Mouse (Mus musculus): ENCODE data around the gene Rcbtb2. TPM values are rescaled to one million over a fixed set of nuclear protein-coding genes. Genes with fewer than 3 reads are reported as not detected.

Gene Rcbtb2
- total RNA-seq, 2 experiments from 2014 or later: 25.2 to 27.1 TPM

DNA sequence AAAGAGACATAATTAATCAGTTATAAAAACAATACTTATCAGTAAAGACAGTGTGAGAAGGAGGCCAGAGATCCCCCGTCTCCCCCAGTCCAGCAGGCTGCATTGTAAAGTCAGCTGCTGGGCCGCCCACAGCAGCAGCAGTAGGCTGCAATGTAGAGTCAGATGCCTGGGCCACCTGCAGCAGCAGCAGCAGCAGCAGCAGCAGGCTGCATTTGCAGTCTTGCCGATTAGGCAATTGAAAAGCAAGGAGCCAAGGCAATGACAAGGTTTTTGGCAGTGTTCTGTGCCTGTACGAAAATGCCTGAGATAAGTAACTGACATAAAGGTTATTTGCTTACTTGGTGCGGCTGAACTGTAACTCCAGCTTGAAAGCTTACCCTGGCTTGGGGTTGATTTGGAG is 53.4 kb downstream of the Rcbtb2 start:
- intact Hi-C loops (cut with DNase I): no loop called here
- no peak for DNase-seq (ENCODE audit: extremely low spot score in 1 of 2, low spot score in 2 of 2)

DNA sequence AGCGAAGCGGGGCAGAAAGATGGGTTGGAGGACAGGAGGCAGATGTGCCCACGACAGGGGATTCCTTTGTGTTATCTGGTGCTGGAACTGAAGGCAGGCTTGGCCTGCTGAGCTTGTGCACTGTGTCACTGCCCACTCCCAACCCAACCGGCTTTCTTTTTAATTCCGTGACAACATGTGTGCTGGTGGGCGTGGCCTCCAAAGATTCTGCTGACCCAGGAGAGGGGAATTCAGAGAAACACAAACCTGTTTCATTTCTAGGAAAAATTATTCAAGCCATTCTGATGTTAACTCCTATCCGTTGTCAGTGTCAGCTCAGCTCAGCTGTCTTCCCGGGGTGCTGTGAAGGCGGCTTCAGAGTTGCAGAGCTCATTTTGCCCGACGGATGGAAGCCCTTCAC is 55.1 kb downstream of the Rcbtb2 start:
- intact Hi-C loops (cut with DNase I): no loop called here
- no peak for DNase-seq (ENCODE audit: extremely low spot score in 1 of 2, low spot score in 2 of 2)

DNA sequence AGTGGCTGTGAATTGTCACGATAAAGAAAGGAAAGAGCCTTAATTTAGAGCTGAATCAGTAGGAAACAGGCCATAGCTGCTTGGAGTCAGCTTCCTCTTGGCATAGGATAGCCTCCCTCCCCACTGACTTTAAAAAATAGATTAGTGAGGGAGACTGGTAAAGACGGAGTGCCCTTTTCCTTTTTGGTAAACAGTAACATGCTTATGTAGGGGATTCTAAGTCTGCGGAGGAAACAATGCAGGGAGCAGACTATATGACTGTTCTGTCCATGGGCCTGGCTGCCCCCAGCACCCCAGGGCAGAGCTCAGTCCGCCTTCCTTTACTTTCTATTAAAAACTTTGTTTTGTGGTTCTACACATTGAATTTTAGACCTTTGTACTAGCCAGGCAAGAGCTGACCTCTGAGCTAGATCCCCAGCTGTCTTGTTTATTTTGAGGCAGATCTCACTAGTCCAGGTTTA is 56.4 kb downstream of the Rcbtb2 start:
- intact Hi-C loops (cut with DNase I): no loop called here
- DNase-seq (ENCODE audit: extremely low spot score in 1 of 2, low spot score in 2 of 2): no peak

DNA sequence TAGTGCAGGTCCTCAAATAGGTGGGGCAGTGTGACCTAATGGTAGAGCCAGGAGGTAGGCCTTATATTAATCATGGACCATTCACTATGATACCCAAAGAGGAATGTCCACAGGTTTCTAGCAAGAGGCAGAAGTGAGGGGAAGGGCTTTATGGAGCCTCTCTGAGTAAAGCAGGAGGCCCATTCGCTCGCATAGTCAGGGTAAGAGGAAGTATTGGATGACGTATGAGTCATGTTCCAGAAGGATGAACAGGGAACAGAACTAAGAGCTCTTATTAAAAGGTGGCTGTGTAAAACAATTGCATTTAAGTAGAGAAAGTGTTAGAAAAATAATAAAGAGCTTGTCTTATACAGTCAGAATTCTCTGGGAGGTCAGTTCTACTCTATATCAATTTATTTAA is 57.8 kb downstream of the Rcbtb2 start:
- no peak for DNase-seq (ENCODE audit: extremely low spot score in 1 of 2, low spot score in 2 of 2)
- intact Hi-C loops (cut with DNase I): no loop called here

DNA sequence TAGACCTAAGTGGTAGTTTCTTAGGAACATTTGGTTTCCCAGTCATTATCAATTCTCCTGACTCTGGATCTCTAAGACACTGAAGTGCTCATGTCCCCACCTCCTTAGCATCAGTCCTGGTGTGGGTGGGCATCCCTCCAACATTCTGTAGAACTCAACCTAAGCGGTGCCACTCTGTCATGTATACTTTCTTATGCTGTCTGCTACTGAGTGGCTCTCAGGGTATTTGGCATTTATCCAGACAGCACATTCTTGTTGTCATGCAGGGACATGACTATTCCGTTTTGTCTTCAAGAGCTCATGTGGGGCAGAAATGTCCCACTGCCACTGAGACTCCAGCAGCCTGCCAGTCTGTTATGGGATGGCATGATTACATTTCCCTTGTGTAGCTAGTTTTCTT is 58.3 kb downstream of the Rcbtb2 start:
- no peak for DNase-seq (ENCODE audit: extremely low spot score in 1 of 2, low spot score in 2 of 2)
- intact Hi-C loops (cut with DNase I): no loop called here

DNA sequence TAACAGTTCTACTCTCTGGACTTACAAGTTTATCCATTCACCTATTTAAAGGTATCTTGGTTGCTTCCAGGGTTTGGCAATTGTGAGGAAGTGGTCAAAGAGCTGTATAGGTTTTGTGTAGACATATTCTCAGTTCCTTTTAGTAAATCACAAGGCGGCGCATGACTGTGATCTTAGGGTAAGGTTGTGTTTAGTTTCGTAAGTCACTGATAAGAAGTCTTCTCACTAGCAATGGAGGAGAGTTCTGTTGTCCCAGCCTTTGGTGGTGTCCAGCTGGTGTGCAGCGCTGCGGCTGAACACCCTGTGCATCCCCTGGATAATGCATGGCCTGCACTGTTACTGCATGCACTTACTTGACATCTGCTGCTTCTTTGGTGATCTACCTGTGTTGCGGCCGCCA is 64.0 kb downstream of the Rcbtb2 start:
- no peak for DNase-seq (ENCODE audit: extremely low spot score in 1 of 2, low spot score in 2 of 2)
- intact Hi-C loops (cut with DNase I): no loop called here

DNA sequence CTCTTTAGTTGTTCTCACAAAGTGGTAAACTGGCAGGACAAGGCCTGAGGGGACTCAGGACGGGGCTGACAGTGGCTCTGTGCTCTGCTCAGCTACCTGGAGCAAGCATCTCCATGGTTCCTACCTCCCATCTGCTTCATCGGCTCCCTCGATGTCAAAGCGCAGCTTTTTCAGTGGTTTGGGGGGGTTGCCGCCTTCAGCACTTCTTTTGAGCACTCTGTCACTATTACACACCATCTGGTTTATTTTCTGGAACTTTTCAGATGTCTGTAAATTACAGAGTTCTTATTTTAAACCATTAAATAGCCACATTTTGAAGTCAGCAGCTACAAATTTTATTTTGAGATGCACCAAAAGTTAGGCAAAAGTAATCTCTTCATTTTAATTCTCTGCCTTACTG is 76.2 kb downstream of the Rcbtb2 start:
- DNase-seq (ENCODE audit: extremely low spot score in 1 of 2, low spot score in 2 of 2): no peak
- intact Hi-C loops (cut with DNase I): no loop called here

DNA sequence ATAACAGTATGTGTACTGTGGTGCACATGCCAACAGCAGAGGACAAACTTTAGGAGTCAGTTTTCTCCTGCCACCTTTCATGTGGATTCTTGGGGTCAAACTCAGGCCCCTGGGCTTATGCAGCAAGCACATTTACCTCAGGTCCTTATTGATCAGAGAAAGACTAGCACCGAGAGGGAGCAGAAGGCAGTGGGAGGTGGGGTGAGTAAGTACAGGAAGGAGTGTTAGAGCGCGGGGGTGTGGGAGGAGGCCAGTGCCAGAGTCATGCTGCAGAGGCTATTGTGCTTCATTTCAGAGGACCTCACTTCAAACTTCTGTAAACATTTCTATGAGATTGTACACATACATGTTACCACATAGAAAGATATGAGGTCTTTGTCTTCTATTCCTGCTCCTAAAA is 78.6 kb downstream of the Rcbtb2 start:
- intact Hi-C loops (cut with DNase I): no loop called here
- DNase-seq (ENCODE audit: extremely low spot score in 1 of 2, low spot score in 2 of 2): no peak

DNA sequence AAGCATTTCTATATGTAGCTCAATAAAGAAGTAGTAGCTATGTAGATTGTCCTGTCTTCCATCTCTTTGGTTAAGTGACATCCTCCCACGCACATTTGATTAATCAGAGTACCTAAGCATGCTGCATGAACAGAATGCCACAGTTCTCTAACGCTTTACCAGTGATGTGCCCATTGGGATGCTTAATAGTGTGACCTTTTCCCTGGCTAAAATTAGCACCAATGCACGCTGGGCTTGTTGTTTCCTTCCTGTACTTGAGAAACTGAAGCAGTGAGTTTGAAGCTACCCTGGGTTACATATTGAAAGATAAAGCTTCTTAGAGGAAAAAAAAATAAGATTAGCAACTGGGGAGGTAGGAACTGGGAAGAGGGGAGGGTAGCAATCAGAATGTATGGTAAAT is 81.2 kb downstream of the Rcbtb2 start:
- intact Hi-C loops (cut with DNase I): no loop called here
- DNase-seq (ENCODE audit: extremely low spot score in 1 of 2, low spot score in 2 of 2): no peak

DNA sequence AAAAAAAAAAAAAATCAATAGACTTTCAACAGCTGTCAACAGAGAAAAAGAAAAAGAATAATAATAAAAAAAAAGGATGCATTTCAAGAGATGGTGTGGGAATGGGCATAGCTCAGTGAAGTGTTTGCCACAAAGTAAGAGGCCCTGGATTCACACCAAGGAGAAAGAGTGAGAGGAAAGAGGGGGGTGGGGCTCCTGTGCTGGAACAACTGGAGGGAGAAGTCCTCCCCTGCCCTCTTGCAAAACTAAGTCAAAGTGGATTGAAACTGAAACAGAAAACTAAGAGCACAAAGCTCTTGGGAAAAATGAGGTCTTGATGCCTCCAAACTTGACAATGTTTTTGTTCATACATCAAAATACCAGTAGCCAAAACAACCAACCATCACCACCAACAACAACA is 86.4 kb downstream of the Rcbtb2 start:
- intact Hi-C loops (cut with DNase I): no loop called here
- DNase-seq (ENCODE audit: extremely low spot score in 1 of 2, low spot score in 2 of 2): no peak

DNA sequence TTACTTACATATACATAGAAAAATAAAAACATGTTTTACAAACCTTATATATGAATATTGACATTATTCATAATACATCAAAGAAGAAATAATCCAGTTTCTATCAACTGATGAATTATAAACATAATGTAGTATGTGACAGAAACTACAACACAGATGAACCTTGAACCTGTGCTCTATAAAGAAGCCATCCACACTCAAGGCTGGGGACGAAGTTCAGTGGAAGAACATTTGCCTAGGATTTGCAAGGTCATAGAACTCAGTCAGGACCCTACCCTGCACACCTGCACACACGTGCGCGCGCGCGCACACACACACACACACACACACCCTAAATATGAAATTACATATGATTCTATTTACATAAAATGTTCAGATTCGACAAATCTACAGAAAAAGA is 87.4 kb downstream of the Rcbtb2 start:
- intact Hi-C loops (cut with DNase I): no loop called here

DNA sequence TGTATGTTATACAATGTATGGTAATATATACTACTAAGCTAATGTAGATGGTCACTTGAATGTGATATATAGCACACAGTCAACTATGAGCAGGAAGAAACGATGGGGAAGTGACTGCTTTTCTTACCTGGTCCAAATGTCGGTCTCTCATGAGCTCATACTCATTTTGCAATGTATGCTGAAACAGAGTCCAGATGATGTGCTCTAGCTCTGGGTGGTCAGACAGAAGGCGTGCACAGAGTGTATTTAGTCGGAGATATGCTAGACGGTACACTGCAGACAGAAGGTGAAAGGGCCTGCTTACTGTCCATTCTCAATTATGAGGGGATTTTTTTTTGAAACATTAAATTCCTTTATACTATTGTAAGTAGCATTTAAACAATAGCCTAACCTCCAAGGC is 88.6 kb downstream of the Rcbtb2 start:
- intact Hi-C loops (cut with DNase I): no loop called here
- DNase-seq (ENCODE audit: extremely low spot score in 1 of 2, low spot score in 2 of 2): no peak

More for the DNA sequence above, 87.4 kb downstream of the Rcbtb2 start:
- DNase-seq (ENCODE audit: extremely low spot score in 1 of 2, low spot score in 2 of 2): no peak

DNA sequence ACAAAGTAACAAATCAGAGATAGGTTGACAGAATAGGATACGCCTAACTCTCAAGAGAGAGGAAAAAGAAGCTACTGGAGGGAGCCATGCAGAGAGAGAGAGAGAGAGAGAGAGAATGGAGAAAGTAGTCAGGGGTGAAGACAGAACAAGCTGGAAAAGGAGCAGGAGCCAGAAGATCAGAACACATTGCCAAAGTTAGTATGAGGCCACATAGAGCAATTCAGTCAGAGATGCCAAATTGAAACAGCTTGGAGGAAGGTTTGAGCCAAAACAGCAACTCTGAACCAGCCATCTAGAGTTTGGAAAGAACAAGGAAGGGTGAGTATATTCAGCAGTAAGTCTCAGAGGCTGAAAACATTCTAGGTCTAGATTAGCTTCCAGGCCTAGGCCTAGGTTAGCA is 94.2 kb downstream of the Rcbtb2 start:
- DNase-seq (ENCODE audit: extremely low spot score in 1 of 2, low spot score in 2 of 2): no peak
- intact Hi-C loops (cut with DNase I): no loop called here

DNA sequence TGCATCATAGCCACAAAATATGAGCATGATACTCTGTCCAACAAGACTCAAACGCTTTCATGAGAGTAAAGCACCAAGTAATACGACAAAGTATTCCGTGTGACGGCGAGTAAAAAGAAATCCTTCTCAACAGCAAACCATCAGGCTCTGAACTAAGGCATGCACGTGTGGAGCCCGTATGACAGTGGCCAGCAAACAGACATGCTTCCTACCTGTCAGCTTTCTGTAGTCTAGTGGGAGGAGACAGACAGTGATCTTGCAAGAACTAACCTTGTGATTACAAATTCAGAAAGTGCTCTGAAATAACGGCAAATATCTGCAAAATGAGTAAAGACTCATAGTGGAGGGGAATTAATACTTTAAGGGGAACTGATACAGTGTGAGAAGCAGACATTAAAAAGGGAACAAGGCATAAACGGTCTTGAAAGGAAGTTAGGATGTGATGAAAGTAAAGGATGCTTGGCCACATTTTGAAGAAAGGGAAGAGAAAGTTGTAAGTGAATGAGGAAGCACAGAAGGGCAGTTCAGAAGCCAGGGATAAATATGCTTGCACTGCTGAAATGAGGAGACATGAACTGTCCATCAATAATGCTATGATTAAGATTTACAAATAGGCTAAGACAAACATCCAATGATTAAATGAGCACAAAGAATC is 99.6 kb downstream of the Rcbtb2 start:
- no peak for DNase-seq (ENCODE audit: extremely low spot score in 1 of 2, low spot score in 2 of 2)
- intact Hi-C loops (cut with DNase I): no loop called here

DNA sequence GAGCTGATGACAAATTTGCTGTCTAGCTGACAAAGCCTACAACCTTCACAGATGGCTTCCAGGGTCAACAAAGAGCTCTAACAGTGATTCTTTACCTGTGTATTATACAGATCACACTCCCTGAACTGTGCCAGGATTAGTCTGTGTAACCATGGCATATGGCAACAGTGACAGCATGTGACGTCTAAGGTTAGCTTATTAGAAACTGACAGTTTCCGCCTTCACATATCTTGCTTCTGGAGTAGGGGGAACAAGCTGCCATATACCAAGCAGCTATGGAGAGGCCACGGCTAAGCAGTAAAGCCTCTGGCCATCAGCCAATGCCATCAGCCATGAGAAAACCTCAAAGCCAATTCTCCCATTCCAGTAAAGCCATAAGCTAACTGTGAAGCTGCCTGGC is 103.5 kb downstream of the Rcbtb2 start:
- intact Hi-C loops (cut with DNase I): no loop called here

DNA sequence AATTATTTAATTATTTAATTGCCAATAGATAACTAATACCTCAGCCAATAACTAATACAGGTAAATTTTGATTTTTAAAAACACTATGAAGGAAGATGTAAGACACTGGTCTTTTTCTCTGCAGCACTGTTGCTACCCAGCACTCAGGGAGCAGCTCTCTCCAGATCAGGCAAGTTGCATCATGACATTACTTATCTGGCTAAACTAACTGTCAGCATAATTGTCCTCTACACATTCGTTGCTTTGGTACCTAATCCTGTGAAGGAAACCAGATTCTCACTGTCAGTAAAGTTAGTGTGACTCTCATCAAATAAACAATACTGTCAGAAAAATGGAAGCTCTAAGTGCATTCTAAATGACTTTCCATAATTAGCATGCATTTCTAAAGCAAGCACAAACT is 104.0 kb downstream of the Rcbtb2 start:
- no peak for DNase-seq (ENCODE audit: extremely low spot score in 1 of 2, low spot score in 2 of 2)
- intact Hi-C loops (cut with DNase I): no loop called here

More for the DNA sequence above, 103.5 kb downstream of the Rcbtb2 start:
- no peak for DNase-seq (ENCODE audit: extremely low spot score in 1 of 2, low spot score in 2 of 2)

DNA sequence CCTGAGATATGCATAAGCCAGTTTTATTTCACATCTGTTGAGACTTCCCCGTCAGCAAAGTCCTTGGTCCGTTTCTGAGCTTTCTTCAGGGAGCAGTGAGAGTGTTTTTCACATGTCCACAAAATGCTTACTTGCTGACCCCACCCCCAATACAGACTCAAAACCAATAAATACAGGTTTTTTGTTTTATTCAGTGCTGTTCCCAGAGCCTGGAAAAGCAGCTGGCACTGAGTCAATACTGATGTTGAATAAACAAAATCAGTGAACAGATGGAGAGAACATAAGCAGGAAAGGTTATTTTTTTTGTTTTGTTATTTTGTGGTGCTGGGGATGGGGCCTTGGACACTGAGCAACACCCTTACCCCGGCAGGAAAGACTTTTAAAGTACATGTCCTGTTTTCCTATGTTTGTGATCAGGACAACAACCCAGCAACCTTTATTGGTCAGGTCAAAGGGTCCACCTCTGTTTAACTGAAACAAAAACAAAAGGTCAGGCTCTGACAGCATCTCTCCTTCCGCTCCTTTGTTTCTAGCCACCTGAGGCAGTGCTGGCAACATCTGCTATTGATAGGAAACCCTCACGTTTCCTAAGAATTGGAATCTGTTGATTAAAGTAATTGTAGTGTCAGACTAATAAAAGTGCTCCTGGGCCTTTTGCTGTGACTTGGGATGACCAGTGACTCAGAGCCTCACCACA is 108.6 kb downstream of the Rcbtb2 start:
- intact Hi-C loops (cut with DNase I): no loop called here
- DNase-seq (ENCODE audit: extremely low spot score in 1 of 2, low spot score in 2 of 2): no peak

DNA sequence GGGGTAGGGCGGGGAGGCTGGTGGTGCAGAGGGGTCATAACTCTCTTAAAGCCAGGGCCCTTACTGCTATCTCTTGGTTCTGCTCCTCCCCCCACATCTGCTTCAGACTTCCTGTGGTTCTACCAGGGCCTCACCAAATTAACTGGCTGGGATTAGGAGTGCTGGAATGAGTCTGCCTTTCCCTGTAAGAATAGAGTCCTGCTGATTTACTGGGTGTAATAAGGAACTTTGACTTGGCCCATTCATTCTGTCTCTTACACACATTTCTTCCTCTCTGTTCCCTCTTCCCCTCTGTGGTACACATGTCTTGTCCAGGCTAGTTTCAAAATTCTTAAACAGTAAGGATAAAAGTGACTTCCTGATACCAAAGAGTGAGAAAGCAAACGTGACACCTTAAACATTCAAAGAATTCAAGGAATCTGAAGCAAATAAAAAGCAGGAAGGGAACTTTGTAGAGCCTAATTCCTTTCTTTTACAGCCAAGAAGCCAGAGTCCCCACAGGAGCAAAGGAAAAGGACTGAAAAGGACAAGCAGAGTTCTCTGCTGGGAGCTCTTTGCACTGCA is 111.7 kb downstream of the Rcbtb2 start:
- intact Hi-C loops (cut with DNase I): no loop called here
- no peak for DNase-seq (ENCODE audit: extremely low spot score in 1 of 2, low spot score in 2 of 2)

DNA sequence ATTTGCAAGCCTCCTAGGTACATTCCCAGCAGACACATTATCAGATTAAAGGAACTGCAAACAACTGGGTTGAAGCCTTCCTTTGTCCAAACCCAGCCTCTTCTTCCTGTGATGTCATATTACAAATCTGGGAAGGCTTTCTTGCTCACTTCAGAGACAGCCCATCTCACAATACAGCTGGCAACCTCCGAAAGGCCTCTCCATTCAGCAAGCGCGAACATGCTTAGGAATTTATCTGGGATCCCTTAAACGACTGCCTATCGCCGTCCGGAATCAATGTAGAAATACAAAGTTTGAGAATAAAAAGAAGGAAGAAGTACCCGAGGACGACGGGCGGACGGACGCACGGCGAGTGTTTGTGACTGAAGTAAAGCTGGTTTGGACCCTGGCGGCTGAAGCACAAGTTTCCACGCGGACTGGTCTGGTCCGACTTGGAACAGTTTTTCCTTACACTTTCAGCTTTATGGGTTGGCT is 115.0 kb downstream of the Rcbtb2 start, which contains the start of gene Lpar6:
Gene Lpar6, plus strand, starts transcription at position 48 of the 474 bp plus-strand sequence.
- DNase-seq (ENCODE audit: extremely low spot score in 1 of 2, low spot score in 2 of 2): peak in 1 of 2 experiments; percentile 41
- intact Hi-C loops (cut with DNase I): no loop called here
